Mouse (Mus musculus) embryonic fibroblast, embryonic 13.5 days (primary cell): ENCODE results near the gene Gtf2i.

Experiments used
- CTCF ChIP-seq: IDR thresholded peaks from 2 replicates; pipeline ENCODE4 v1.5.1; 2011; ENCODE audit warnings: mild to moderate bottlenecking, control low read depth, low read length, moderate library complexity, borderline replicate concordance; ENCODE audit not compliant: insufficient read depth
- POLR2A ChIP-seq: IDR thresholded peaks from 2 replicates; pipeline ENCODE4 v1.6.1; 2011; ENCODE audit warnings: low read depth, mild to moderate bottlenecking, control low read depth, low read length, moderate library complexity

DNA sequence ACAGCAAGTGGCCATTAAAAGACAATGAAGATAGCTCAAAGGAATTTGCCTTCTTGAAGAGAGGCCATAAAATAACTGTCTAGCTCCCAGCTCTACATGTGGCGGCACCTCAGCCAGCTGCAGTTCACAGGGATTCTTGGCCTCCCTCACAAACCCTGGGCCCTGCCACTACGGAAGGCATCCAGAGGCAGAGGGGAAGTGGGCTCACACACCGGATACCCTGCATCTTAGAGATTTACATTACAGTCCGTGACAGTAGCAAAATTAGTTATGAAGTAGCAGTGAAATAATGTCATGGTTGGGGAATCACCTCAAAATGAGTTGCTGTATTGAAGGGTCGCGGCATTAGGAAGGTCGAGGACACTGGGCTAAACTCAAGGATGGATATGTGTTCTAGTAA, 126.0 kb downstream of the Gtf2i start:
- TF ChIP-seq POLR2A (no peak), CTCF (no peak)
